Mouse (Mus musculus) adrenal gland, adult 18-20 months (tissue): ENCODE data around the gene Mrpl3. TPM values are rescaled to one million over a fixed set of nuclear protein-coding genes. Genes with fewer than 3 reads are reported as not detected.
"Not testable (repeated sequence)": the region's sequence is repeated elsewhere in the genome, so short reads cannot be mapped to it uniquely, and the experiment has no call there.

Experiments
- DNase-seq, 2 experiments: peaks; one replicate each; pipeline ENCODE4 v3.0.0; 2021 to 2022; ENCODE audit warnings: low spot score in 2 of 2
- total RNA-seq, 2 experiments: library from RNA; stranded (reverse); gene quantifications; 1 replicate in 1 of 2; 2 replicates in 1 of 2; pipeline ENCODE4 v1.2.3; 2021

The Mrpl3 gene
- total RNA-seq, 2 experiments from 2014 or later = 79.2 to 80.3 TPM

DNA sequence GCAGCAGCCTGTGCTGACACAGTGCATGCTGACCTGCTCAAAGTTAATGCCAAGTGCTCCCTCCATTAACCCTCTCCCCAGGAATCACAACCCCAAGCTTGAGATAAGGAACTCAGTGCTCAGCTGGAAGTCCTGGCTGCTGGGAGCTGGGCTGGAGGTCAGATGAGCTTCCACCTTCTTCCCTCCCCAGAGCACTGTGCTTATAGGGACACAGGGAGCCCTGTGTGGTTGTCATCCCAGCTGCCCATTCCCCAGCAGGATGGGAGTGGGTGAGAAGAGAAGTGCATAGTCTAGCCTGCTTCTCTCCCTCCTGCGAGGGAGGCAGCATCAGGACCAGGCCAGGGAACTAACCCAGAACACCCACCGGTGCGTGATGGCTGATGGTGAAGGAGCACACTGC, 72.2 kb downstream of the Mrpl3 start:
- not testable (repeated sequence) for DNase-seq

Other genes starting within 250 kb of the Mrpl3 start
- gene Nudt16, start 78.6 kb downstream of the Mrpl3 start, total RNA-seq = 10 to 100 TPM; 10.2 to 13.0 TPM
- gene 1700080E11Rik, start 91.9 kb downstream of the Mrpl3 start, total RNA-seq = not detected